Mouse (Mus musculus) forebrain, embryonic 11.5 days (tissue): ENCODE measurements around the gene Gm45140. TPM values are rescaled to one million over a fixed set of nuclear protein-coding genes. Genes with fewer than 3 reads are reported as not detected.

Experiments used
- ATAC-seq: fragments of 200-750 bp; cut with Nextera tagmentation; replicated peaks from 2 replicates; pipeline ENCODE4 v1.8.0; 2017; ENCODE audit warnings: moderate TSS enrichment; ENCODE audit not compliant: low FRiP score
- DNase-seq: peaks from one replicate; pipeline ENCODE4 v3.0.0-alpha.2; 2017; ENCODE audit warnings: low spot score
- H3K27ac ChIP-seq: fragments of 300-500 bp; sonication (generic); 2 replicates; pipeline ENCODE4 v1.5.1; 2014; ENCODE audit warnings: low read depth, low read length
- H3K27me3 ChIP-seq: fragments of 300-500 bp; sonication (generic); 2 replicates; pipeline ENCODE4 v1.6.1; 2014; ENCODE audit warnings: mild to moderate bottlenecking, low read length, mixed read lengths; ENCODE audit not compliant: control insufficient read depth, insufficient read depth
- H3K36me3 ChIP-seq: fragments of 300-500 bp; sonication (generic); 2 replicates; pipeline ENCODE4 v1.6.1; 2014; ENCODE audit warnings: mild to moderate bottlenecking, low read length, moderate library complexity, mixed read lengths; ENCODE audit not compliant: control insufficient read depth, insufficient read depth
- H3K4me1 ChIP-seq: fragments of 300-500 bp; sonication (generic); replicated peaks from 2 replicates; pipeline ENCODE4 v1.6.1; 2014; ENCODE audit warnings: low read length, mixed read lengths; ENCODE audit not compliant: control insufficient read depth, insufficient read depth
- H3K4me2 ChIP-seq: fragments of 300-500 bp; sonication (generic); 2 replicates; pipeline ENCODE4 v1.6.1; 2014; ENCODE audit warnings: low read depth, mild to moderate bottlenecking, low read length, moderate library complexity, mixed read lengths; ENCODE audit not compliant: severe bottlenecking
- H3K4me3 ChIP-seq: fragments of 300-500 bp; sonication (generic); 2 replicates; pipeline ENCODE4 v1.5.1; 2014; ENCODE audit warnings: low read depth, low read length
- H3K9ac ChIP-seq: fragments of 300-500 bp; sonication (generic); 2 replicates; pipeline ENCODE4 v1.6.1; 2014; ENCODE audit warnings: low read length
- H3K9me3 ChIP-seq: fragments of 300-500 bp; sonication (generic); 2 replicates; pipeline ENCODE4 v1.6.1; 2016; ENCODE audit warnings: low read length, mixed read lengths; ENCODE audit not compliant: control insufficient read depth
- WGBS: fragments of 180-500 bp; shearing (Covaris S2); extraction: QIAGEN DNeasy Blood & Tissue Kit; methylation state at CpG from one replicate; pipeline ENCODE4 v1.1.7; 2014; 5-methylcytosine and 5-hydroxymethylcytosine counted together
- polyA plus RNA-seq: library from polyadenylated mRNA; unstranded; fragments of >200 nt; fragmentation: Nextera tagmentation; extraction: Ambion mirVana; gene quantifications from 2 replicates; pipeline ENCODE4 v1.2.1, GENCODE M21; 2014

Gene Gm45140
- polyA plus RNA-seq, 1 experiment from 2014 or later: 5.0 TPM

GRCm38 (mm10) chr6:87850900-87851614, 15.5 kb upstream of the Gm45140 start, which contains the start of gene Cnbp:
TSS of gene Cnbp (minus strand) at chr6:87851106.
- Histone ChIP-seq H3K9me3 (no peaks in the 10 kb centered on the region), H3K27me3 (no peaks in the 10 kb centered on the region; the same call in 1 of the 2 replicates), H3K36me3 (no peaks in the 10 kb centered on the region), H3K27ac (peak within 1 kb of the TSS; percentile 81), H3K4me2 (peak within 1 kb of the TSS; percentile 90), H3K9ac (peak within 1 kb of the TSS; percentile 100), H3K4me1 (peaks cover 8% of the 10 kb centered on the region), H3K4me3 (peak within 1 kb of the TSS; percentile 100)
- DNase-seq: peak; percentile 99
- WGBS: under 1% methylated on average over 55 of the region's 55 CpGs
- ATAC-seq: peak; percentile 97

DNA sequence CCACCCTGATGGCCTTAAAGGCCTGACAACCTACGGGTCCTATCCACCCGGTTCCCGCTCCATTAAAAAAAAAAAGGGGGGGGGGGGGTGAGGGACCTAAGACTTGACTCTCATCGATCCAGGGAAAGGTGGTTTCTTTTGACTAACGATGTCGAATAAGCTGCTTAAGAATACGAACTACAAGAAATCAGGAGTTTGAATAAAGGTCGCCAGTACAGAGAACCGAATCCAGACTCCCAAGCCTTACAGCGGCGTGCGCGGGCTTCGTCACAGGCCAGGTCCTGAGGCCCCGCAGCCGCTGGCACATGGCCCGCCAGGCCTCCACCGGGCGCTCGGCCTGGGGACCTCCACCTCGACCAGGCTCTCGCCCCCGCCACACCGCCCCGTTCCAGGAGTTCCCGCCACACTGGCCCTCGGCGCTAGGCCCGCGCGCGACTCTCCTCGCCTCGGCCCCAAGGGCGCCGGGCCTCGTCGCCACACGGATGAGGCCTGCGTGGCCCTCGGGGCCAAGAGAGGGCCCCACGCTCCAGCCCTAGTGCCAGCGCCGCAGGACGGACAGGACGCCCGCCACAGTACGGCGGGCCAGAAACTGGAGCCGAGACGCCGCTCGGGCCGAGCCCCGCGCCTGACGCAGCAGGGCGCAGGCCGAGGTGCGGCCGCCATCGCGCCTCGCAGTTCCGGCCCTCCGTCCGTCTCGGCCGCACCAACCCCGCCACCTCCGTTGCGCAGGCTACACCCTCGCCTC, 14.7 kb upstream of the Gm45140 start:
- Histone ChIP-seq H3K4me2 (peak overlapping the region; percentile 81), H3K4me1 (peaks cover 8% of the 10 kb centered on the region), H3K9ac (peak overlapping the region; percentile 100), H3K9me3 (no peaks in the 10 kb centered on the region), H3K27me3 (no peaks in the 10 kb centered on the region; the same call in 1 of the 2 replicates), H3K27ac (peak overlapping the region; percentile 81), H3K36me3 (peaks cover under 1% of the 10 kb centered on the region; the same call in 1 of the 2 replicates), H3K4me3 (peak overlapping the region; percentile 100)
- peak; percentile 73 for DNase-seq
- under 1% methylated on average over 70 of the region's 73 CpGs for WGBS
- ATAC-seq: peak; percentile 80

DNA sequence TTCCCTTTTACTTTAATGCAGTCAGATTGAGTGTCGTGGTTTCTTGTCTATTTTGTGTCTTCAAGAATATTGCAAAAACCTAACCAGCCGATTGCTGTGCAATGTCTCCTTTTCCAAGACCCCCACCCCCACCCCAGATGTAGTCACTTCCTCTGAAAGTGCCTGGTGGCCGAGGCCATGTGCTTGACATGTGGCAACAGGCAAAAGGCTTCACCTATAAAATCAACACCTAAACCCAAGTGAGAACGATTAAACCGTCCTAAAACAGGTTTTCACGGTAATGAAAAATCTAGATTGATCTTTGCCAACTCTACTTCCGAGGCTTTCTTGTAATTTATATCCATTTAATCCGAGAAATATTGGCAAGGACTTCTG, 14.2 kb upstream of the Gm45140 start:
- ATAC-seq (no peak), DNase-seq (peak; percentile 60)
- Histone ChIP-seq H3K4me1 (peaks cover 8% of the 10 kb centered on the region), H3K9ac (peak overlapping the region; percentile 100), H3K27ac (no peak overlapping the region), H3K9me3 (no peaks in the 10 kb centered on the region), H3K36me3 (peaks cover 6% of the 10 kb centered on the region), H3K4me3 (peak overlapping the region; percentile 100), H3K4me2 (peak overlapping the region; percentile 81), H3K27me3 (no peaks in the 10 kb centered on the region; the same call in 1 of the 2 replicates)
- WGBS: 2% methylated on average over 8 of the region's 8 CpGs

DNA sequence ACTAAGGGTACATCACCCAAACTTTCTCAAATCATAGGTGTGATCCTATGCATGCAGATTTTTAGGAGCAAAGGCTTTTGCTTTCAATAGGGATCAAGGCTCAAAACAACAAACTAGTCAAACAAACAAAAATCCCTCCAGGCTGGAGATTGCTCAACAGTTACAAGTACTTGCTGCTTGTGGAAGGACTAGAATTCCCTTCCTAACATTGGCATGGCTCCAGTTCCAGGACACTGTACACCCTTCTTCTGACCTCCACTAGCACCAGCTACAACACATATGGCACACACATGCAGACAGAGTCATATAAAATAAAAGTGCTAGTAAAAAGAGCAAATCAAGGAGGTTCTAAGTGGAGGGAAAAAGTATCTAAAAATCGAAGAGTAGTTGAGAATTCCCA, 11.2 kb upstream of the Gm45140 start:
- WGBS: 84% methylated on average over 1 of the region's 1 CpGs
- Histone ChIP-seq H3K27me3 (no peaks in the 10 kb centered on the region), H3K4me3 (no peak overlapping the region), H3K9me3 (no peaks in the 10 kb centered on the region), H3K36me3 (peaks cover 12% of the 10 kb centered on the region), H3K9ac (no peak overlapping the region), H3K4me1 (peaks cover 8% of the 10 kb centered on the region), H3K4me2 (no peak overlapping the region), H3K27ac (no peak overlapping the region)
- ATAC-seq (no peak), DNase-seq (no peak)

DNA sequence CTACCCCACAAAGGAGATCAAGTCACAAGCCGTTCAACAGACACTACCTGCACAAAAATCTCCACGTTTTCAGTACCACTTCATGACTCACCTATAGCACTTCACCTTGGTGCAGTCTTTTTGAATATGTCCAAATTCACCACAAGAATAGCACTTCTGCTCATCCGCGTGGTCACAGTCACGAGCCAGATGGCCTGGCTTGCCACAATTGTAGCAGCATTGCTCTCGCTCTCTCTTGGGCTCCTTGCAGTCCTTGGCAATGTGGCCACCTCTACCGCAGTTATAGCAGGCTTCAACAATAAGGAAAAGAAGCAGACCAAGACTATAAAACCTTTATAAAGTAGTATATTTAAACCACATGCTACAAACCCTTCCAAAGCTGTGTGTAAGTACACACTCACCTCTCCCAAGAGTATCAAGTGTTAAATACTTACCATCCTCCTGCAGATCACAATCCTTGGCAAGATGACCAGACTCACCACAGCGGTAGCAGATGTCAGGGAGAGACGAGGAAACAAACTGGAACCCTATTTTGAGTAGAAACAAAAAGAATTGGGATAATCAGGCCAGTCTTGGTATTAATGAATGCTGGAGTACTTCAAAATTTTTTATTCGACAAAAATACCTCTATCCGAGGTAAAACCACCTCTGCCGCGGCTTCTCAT, 9.6 kb upstream of the Gm45140 start:
- DNase-seq (no peak), ATAC-seq (no peak)
- Histone ChIP-seq H3K4me2 (no peak overlapping the region), H3K36me3 (peaks cover 12% of the 10 kb centered on the region), H3K4me3 (no peak overlapping the region), H3K27me3 (no peaks in the 10 kb centered on the region), H3K4me1 (peaks cover 8% of the 10 kb centered on the region), H3K27ac (no peak overlapping the region), H3K9me3 (no peaks in the 10 kb centered on the region), H3K9ac (no peak overlapping the region)
- 95% methylated on average over 13 of the region's 13 CpGs for WGBS

- H3K27me3 ChIP-seq: no peaks in the 10 kb centered on the region
- no peak for ATAC-seq
- H3K4me1 ChIP-seq: no peaks in the 10 kb centered on the region
- no peaks in the 10 kb centered on the region for H3K9me3 ChIP-seq
- no peak overlapping the region for H3K27ac ChIP-seq
- no peak overlapping the region for H3K4me3 ChIP-seq
- no peak overlapping the region for H3K9ac ChIP-seq
- peaks cover 12% of the 10 kb centered on the region for H3K36me3 ChIP-seq
- no peak for DNase-seq
- no peak overlapping the region for H3K4me2 ChIP-seq
- 14% methylated on average over 1 of the region's 1 CpGs for WGBS
These were observed 6.7 kb upstream of the Gm45140 start for GRCm38 (mm10) chr6:87842254-87842653.

DNA sequence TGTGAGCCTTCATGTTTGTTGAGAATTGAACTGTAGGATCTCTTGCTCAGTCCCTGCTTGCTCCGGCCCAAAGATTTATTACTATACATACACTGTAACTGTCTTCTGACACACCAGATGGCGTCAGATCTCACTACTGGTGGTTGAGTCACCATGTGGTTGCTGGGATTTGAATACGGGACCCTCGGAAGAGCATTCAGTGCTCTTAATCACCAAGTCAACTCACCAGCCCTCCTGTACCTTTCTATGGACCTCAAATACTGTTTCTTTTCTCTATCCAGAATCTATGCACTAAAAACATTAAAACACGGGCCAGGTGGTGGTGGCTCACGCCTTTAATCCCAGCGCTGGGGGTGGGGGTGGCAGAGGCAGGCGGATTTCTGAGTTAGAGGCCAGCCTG, 6.0 kb upstream of the Gm45140 start:
- H3K27ac ChIP-seq: no peak overlapping the region
- ATAC-seq (no peak), DNase-seq (no peak)
- H3K9me3 ChIP-seq: no peaks in the 10 kb centered on the region
- H3K4me3 ChIP-seq: no peak overlapping the region
- WGBS: 88% methylated on average over 8 of the region's 8 CpGs
- H3K27me3 ChIP-seq: no peaks in the 10 kb centered on the region
- no peak overlapping the region for H3K4me2 ChIP-seq
- H3K9ac ChIP-seq: no peak overlapping the region
- H3K4me1 ChIP-seq: no peaks in the 10 kb centered on the region
- peaks cover 12% of the 10 kb centered on the region for H3K36me3 ChIP-seq

- H3K9ac ChIP-seq: no peak overlapping the region
- H3K9me3 ChIP-seq: no peaks in the 10 kb centered on the region
- H3K27me3 ChIP-seq: no peaks in the 10 kb centered on the region
- no peak for DNase-seq
- no peaks in the 10 kb centered on the region for H3K4me1 ChIP-seq
- WGBS: 72% methylated on average over 11 of the region's 11 CpGs
- no peak overlapping the region for H3K4me3 ChIP-seq
- no peak overlapping the region for H3K27ac ChIP-seq
- H3K4me2 ChIP-seq: no peak overlapping the region
- H3K36me3 ChIP-seq: peaks cover 6% of the 10 kb centered on the region
- ATAC-seq: no peak
These were observed 4.3 kb upstream of the Gm45140 start for GRCm38 (mm10) chr6:87839797-87840341.
